Mouse (Mus musculus): ENCODE measurements around the gene Olfr1151. TPM values are rescaled to one million over a fixed set of nuclear protein-coding genes. Genes with fewer than 3 reads are reported as not detected.

Gene Olfr1151
- polyA plus RNA-seq (2015; fragmentation: Nextera tagmentation; extraction: Ambion mirVana) = not detected in 2 replicates

GRCm38 (mm10) chr2:87855562-87855961, at the start of gene Olfr1151:
Gene Olfr1151, plus strand, starts transcription at chr2:87855862.
- Histone ChIP-seq H3K4me1 (ENCODE audit: control insufficient read depth, insufficient read depth, low read length) (no peaks in the 10 kb centered on the region), H3K9me3 (replicated peaks; ENCODE audit: control insufficient read depth, low read length) (no peaks in the 10 kb centered on the region), H3K9ac (ENCODE audit: low read length) (no peak within 1 kb of the TSS), H3K27me3 (ENCODE audit: control insufficient read depth, insufficient read depth, low read length) (no peaks in the 10 kb centered on the region), H3K4me3 (replicated peaks; ENCODE audit: low read length) (no peak within 1 kb of the TSS), H3K4me2 (ENCODE audit: low read depth, low read length) (no peak within 1 kb of the TSS), H3K27ac (ENCODE audit: low read length) (no peak within 1 kb of the TSS), H3K36me3 (ENCODE audit: control insufficient read depth, insufficient read depth, low read length) (no peaks in the 10 kb centered on the region)
- no peak for ATAC-seq (ENCODE audit: insufficient read depth, low FRiP score)
- WGBS = 88% methylated on average over 1 of the region's 1 CpGs

DNA sequence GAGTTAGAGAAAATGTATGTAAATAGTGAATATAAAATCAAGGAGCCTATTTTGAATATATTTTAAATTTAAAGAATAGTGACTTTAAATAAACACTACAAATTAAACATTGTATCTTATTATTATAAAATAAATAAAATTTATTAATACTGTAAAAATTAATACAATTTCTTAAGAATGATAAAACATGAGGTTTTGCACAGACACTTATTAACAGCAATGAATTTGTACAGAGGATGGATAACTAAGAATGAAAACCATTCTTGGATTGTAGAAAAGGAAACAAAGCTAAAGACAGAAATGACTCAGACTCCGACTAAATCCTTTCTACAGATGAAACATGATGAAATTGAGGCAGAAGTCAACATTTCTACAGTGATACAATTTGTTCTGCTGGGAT, 46.1 kb upstream of the Olfr1151 start, which contains the start of gene Olfr1145:
Gene Olfr1145 (plus strand): TSS at position 301 of the 400 bp plus-strand sequence.
- Histone ChIP-seq H3K9ac (ENCODE audit: low read length) (no peak within 1 kb of the TSS), H3K4me3 (replicated peaks; ENCODE audit: low read length) (no peak within 1 kb of the TSS), H3K36me3 (ENCODE audit: control insufficient read depth, insufficient read depth, low read length) (no peaks in the 10 kb centered on the region), H3K27ac (ENCODE audit: low read length) (no peak within 1 kb of the TSS), H3K27me3 (ENCODE audit: control insufficient read depth, insufficient read depth, low read length) (no peaks in the 10 kb centered on the region), H3K4me2 (ENCODE audit: low read depth, low read length) (no peak within 1 kb of the TSS), H3K4me1 (ENCODE audit: control insufficient read depth, insufficient read depth, low read length) (no peaks in the 10 kb centered on the region), H3K9me3 (replicated peaks; ENCODE audit: control insufficient read depth, low read length) (no peaks in the 10 kb centered on the region)
- ATAC-seq (ENCODE audit: insufficient read depth, low FRiP score) = no peak
- WGBS = 61% methylated on average over 1 of the region's 1 CpGs

DNA sequence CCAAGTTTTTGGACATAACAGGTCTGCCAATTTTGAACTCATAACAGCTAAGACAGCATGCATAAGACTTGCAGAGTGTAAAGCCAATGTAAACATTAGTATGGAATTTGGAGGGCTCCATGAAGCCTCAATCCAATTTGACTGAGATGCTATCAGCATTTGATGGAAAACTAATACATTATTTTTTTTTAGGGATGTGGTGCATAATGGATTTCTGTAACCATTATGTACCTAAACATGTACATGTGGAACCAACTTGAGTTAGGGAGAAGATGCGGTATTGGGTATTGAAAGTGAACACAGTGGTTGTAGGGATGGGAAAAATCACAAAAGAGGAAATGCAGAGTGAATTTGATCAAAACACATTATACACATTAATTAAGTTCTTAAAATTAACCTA, 25.4 kb upstream of the Olfr1151 start, which contains the start of gene Olfr1148:
Gene Olfr1148 (plus strand): TSS at position 301 of the 400 bp plus-strand sequence.
- no peak for ATAC-seq (ENCODE audit: insufficient read depth, low FRiP score)
- H3K4me3 ChIP-seq (replicated peaks; ENCODE audit: low read length) = no peak within 1 kb of the TSS
- H3K36me3 ChIP-seq (ENCODE audit: control insufficient read depth, insufficient read depth, low read length) = no peaks in the 10 kb centered on the region
- H3K4me1 ChIP-seq (ENCODE audit: control insufficient read depth, insufficient read depth, low read length) = no peaks in the 10 kb centered on the region
- 82% methylated on average over 1 of the region's 1 CpGs for WGBS
- no peaks in the 10 kb centered on the region for H3K9me3 ChIP-seq (replicated peaks; ENCODE audit: control insufficient read depth, low read length)
- H3K27ac ChIP-seq (ENCODE audit: low read length) = no peak within 1 kb of the TSS
- H3K9ac ChIP-seq (ENCODE audit: low read length) = no peak within 1 kb of the TSS
- no peaks in the 10 kb centered on the region for H3K27me3 ChIP-seq (ENCODE audit: control insufficient read depth, insufficient read depth, low read length)
- H3K4me2 ChIP-seq (ENCODE audit: low read depth, low read length) = no peak within 1 kb of the TSS

- no peaks in the 10 kb centered on the region for H3K36me3 ChIP-seq (ENCODE audit: control insufficient read depth, insufficient read depth, low read length)
- H3K27me3 ChIP-seq (ENCODE audit: control insufficient read depth, insufficient read depth, low read length) = no peaks in the 10 kb centered on the region
- H3K4me3 ChIP-seq (replicated peaks; ENCODE audit: low read length) = no peak within 1 kb of the TSS
- no peaks in the 10 kb centered on the region for H3K4me1 ChIP-seq (ENCODE audit: control insufficient read depth, insufficient read depth, low read length)
- H3K27ac ChIP-seq (ENCODE audit: low read length) = no peak within 1 kb of the TSS
- no peak for ATAC-seq (ENCODE audit: insufficient read depth, low FRiP score)
- H3K9ac ChIP-seq (ENCODE audit: low read length) = no peak within 1 kb of the TSS
- H3K4me2 ChIP-seq (ENCODE audit: low read depth, low read length) = no peak within 1 kb of the TSS
- no peaks in the 10 kb centered on the region for H3K9me3 ChIP-seq (replicated peaks; ENCODE audit: control insufficient read depth, low read length)
- WGBS = 78% methylated on average over 1 of the region's 1 CpGs
Measured at GRCm38 (mm10) chr2:87843693-87844092, 12.0 kb upstream of the Olfr1151 start, which contains the start of gene Olfr1150-ps1. Gene Olfr1150-ps1, plus strand, starts transcription at chr2:87843993.

DNA sequence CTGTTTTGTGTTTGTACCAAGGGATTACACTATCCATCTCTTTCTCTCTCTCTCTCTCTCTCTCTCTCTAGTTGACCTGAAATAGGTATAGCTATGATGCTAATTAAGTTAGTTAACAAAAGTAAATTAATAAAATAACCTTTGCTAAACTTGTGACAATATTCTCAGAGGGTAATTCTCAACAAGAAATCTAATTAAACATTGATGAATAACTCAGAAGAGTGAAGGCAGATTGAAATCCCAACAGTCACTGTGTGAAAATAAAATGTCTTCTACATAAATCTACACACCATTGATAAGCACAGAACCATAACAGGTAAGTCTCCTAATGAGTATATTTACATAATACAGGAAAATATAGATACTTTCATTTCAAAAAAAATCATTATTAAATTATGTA, 10.5 kb downstream of the Olfr1151 start, which contains the start of gene Olfr1152:
Gene Olfr1152 (plus strand): TSS at position 301 of the 400 bp plus-strand sequence.
- Histone ChIP-seq H3K4me1 (ENCODE audit: control insufficient read depth, insufficient read depth, low read length) (no peaks in the 10 kb centered on the region), H3K36me3 (ENCODE audit: control insufficient read depth, insufficient read depth, low read length) (no peaks in the 10 kb centered on the region), H3K9ac (ENCODE audit: low read length) (no peak within 1 kb of the TSS), H3K9me3 (replicated peaks; ENCODE audit: control insufficient read depth, low read length) (no peaks in the 10 kb centered on the region), H3K27me3 (ENCODE audit: control insufficient read depth, insufficient read depth, low read length) (no peaks in the 10 kb centered on the region), H3K27ac (ENCODE audit: low read length) (no peak within 1 kb of the TSS), H3K4me3 (replicated peaks; ENCODE audit: low read length) (no peak within 1 kb of the TSS), H3K4me2 (ENCODE audit: low read depth, low read length) (no peak within 1 kb of the TSS)
- no peak for ATAC-seq (ENCODE audit: insufficient read depth, low FRiP score)

DNA sequence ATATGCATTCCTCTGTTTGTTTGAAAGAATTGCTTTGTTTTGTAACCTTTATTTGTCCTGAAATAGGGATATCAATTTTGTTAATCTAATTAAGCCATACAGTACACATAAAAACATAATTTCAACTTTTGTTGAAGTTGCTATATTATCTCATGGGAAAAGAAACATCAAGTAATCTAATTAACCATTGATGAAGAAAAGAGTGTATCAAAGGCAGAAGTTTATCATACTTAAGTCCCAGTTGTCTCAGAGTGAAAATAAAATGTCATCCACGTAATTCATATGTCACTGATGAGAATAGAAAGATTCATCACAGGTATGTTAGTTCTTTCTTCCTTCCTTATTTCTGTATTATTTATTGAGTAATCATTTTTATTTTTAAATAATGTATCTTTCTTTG, 39.0 kb downstream of the Olfr1151 start, which contains the start of gene Olfr1153:
Gene Olfr1153 (plus strand): TSS at position 301 of the 400 bp plus-strand sequence.
- Histone ChIP-seq H3K4me1 (ENCODE audit: control insufficient read depth, insufficient read depth, low read length) (no peaks in the 10 kb centered on the region), H3K9ac (ENCODE audit: low read length) (no peak within 1 kb of the TSS), H3K4me3 (replicated peaks; ENCODE audit: low read length) (no peak within 1 kb of the TSS), H3K9me3 (replicated peaks; ENCODE audit: control insufficient read depth, low read length) (no peaks in the 10 kb centered on the region), H3K27me3 (ENCODE audit: control insufficient read depth, insufficient read depth, low read length) (no peaks in the 10 kb centered on the region), H3K36me3 (ENCODE audit: control insufficient read depth, insufficient read depth, low read length) (no peaks in the 10 kb centered on the region), H3K27ac (ENCODE audit: low read length) (no peak within 1 kb of the TSS), H3K4me2 (ENCODE audit: low read depth, low read length) (no peak within 1 kb of the TSS)
- no peak for ATAC-seq (ENCODE audit: insufficient read depth, low FRiP score)
- WGBS = 75% methylated on average over 1 of the region's 1 CpGs

DNA sequence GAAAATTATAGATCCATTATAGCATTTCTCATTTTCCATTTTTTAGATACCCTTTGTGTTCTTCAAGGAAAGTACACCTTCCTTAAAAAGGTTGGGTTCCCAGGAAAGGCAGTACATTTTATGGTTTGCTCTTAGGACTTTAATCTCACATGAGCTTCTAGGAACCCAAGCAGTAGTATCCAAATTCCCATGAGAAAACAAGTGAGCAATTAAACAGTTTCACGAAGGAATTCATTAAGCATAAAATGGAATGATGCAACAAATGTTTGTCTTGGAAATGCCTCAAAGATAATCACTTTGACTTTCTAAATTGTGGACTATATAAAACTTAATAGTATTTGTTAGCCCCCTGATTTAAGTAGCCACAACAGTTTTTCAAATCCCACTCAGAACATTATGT, 49.4 kb downstream of the Olfr1151 start, which contains the start of gene Olfr1154:
Gene Olfr1154 (minus strand): TSS at position 101 of the 400 bp plus-strand sequence.
- no peaks in the 10 kb centered on the region for H3K9me3 ChIP-seq (replicated peaks; ENCODE audit: control insufficient read depth, low read length)
- no peak within 1 kb of the TSS for H3K27ac ChIP-seq (ENCODE audit: low read length)
- WGBS = 89% methylated on average over 1 of the region's 1 CpGs
- H3K27me3 ChIP-seq (ENCODE audit: control insufficient read depth, insufficient read depth, low read length) = no peaks in the 10 kb centered on the region
- H3K4me3 ChIP-seq (replicated peaks; ENCODE audit: low read length) = no peak within 1 kb of the TSS
- no peak within 1 kb of the TSS for H3K9ac ChIP-seq (ENCODE audit: low read length)
- no peak within 1 kb of the TSS for H3K4me2 ChIP-seq (ENCODE audit: low read depth, low read length)
- no peaks in the 10 kb centered on the region for H3K36me3 ChIP-seq (ENCODE audit: control insufficient read depth, insufficient read depth, low read length)
- no peaks in the 10 kb centered on the region for H3K4me1 ChIP-seq (ENCODE audit: control insufficient read depth, insufficient read depth, low read length)
- no peak for ATAC-seq (ENCODE audit: insufficient read depth, low FRiP score)

Other genes starting within 250 kb of the Olfr1151 start
- not detected in 2 replicates for gene Olfr1130, start 249.7 kb upstream of the Olfr1151 start, polyA plus RNA-seq (2015; fragmentation: Nextera tagmentation; extraction: Ambion mirVana)
- gene Olfr1131, start 228.8 kb upstream of the Olfr1151 start, polyA plus RNA-seq (2015; fragmentation: Nextera tagmentation; extraction: Ambion mirVana) = not detected in 2 replicates
- gene Olfr1132, start 218.3 kb upstream of the Olfr1151 start, polyA plus RNA-seq (2015; fragmentation: Nextera tagmentation; extraction: Ambion mirVana) = not detected in 2 replicates
- gene Olfr1133, start 208.5 kb upstream of the Olfr1151 start, polyA plus RNA-seq (2015; fragmentation: Nextera tagmentation; extraction: Ambion mirVana) = not detected in 2 replicates
- not detected in 2 replicates for gene Olfr1134, start 197.4 kb upstream of the Olfr1151 start, polyA plus RNA-seq (2015; fragmentation: Nextera tagmentation; extraction: Ambion mirVana)
- gene Olfr1135, start 182.2 kb upstream of the Olfr1151 start, polyA plus RNA-seq (2015; fragmentation: Nextera tagmentation; extraction: Ambion mirVana) = not detected in 2 replicates
- not detected in 2 replicates for gene Olfr1136, start 161.9 kb upstream of the Olfr1151 start, polyA plus RNA-seq (2015; fragmentation: Nextera tagmentation; extraction: Ambion mirVana)
- gene Olfr1137, start 142.7 kb upstream of the Olfr1151 start, polyA plus RNA-seq (2015; fragmentation: Nextera tagmentation; extraction: Ambion mirVana) = not detected in 2 replicates
- gene Olfr1138, start 115.9 kb upstream of the Olfr1151 start, polyA plus RNA-seq (2015; fragmentation: Nextera tagmentation; extraction: Ambion mirVana) = not detected in 2 replicates
- not detected in 2 replicates for gene Olfr1140, start 112.1 kb upstream of the Olfr1151 start, polyA plus RNA-seq (2015; fragmentation: Nextera tagmentation; extraction: Ambion mirVana)
- gene Olfr1141, start 101.9 kb upstream of the Olfr1151 start, polyA plus RNA-seq (2015; fragmentation: Nextera tagmentation; extraction: Ambion mirVana) = not detected in 2 replicates
- not detected in 2 replicates for gene Olfr152, start 76.4 kb upstream of the Olfr1151 start, polyA plus RNA-seq (2015; fragmentation: Nextera tagmentation; extraction: Ambion mirVana)
- gene Olfr1143, start 55.3 kb upstream of the Olfr1151 start, polyA plus RNA-seq (2015; fragmentation: Nextera tagmentation; extraction: Ambion mirVana) = not detected in 2 replicates
- gene Olfr1145, start 46.0 kb upstream of the Olfr1151 start, polyA plus RNA-seq (2015; fragmentation: Nextera tagmentation; extraction: Ambion mirVana) = not detected in 2 replicates
- gene Olfr1148, start 25.3 kb upstream of the Olfr1151 start, polyA plus RNA-seq (2015; fragmentation: Nextera tagmentation; extraction: Ambion mirVana) = not detected in 2 replicates
- gene Olfr1150-ps1, start 11.9 kb upstream of the Olfr1151 start, polyA plus RNA-seq (2015; fragmentation: Nextera tagmentation; extraction: Ambion mirVana) = not detected in 2 replicates
- not detected in 2 replicates for gene Olfr1152, start 10.6 kb downstream of the Olfr1151 start, polyA plus RNA-seq (2015; fragmentation: Nextera tagmentation; extraction: Ambion mirVana)
- gene Olfr1153, start 39.1 kb downstream of the Olfr1151 start, polyA plus RNA-seq (2015; fragmentation: Nextera tagmentation; extraction: Ambion mirVana) = not detected in 2 replicates
- not detected in 2 replicates for gene Olfr1154, start 49.3 kb downstream of the Olfr1151 start, polyA plus RNA-seq (2015; fragmentation: Nextera tagmentation; extraction: Ambion mirVana)
- not detected in 2 replicates for gene Olfr1155, start 89.3 kb downstream of the Olfr1151 start, polyA plus RNA-seq (2015; fragmentation: Nextera tagmentation; extraction: Ambion mirVana)
- not detected in 2 replicates for gene Olfr1156, start 97.2 kb downstream of the Olfr1151 start, polyA plus RNA-seq (2015; fragmentation: Nextera tagmentation; extraction: Ambion mirVana)
- gene Olfr1157, start 112.4 kb downstream of the Olfr1151 start, polyA plus RNA-seq (2015; fragmentation: Nextera tagmentation; extraction: Ambion mirVana) = not detected in 2 replicates
- not detected in 2 replicates for gene Olfr74, start 118.8 kb downstream of the Olfr1151 start, polyA plus RNA-seq (2015; fragmentation: Nextera tagmentation; extraction: Ambion mirVana)
- gene Olfr1158, start 134.3 kb downstream of the Olfr1151 start, polyA plus RNA-seq (2015; fragmentation: Nextera tagmentation; extraction: Ambion mirVana) = not detected in 2 replicates
- not detected in 2 replicates for gene Olfr1160, start 152.4 kb downstream of the Olfr1151 start, polyA plus RNA-seq (2015; fragmentation: Nextera tagmentation; extraction: Ambion mirVana)
- not detected in 2 replicates for gene Olfr1161, start 166.9 kb downstream of the Olfr1151 start, polyA plus RNA-seq (2015; fragmentation: Nextera tagmentation; extraction: Ambion mirVana)
- 0.07 TPM in 1 of 2 replicates, not detected in the other for gene Olfr73, start 181.8 kb downstream of the Olfr1151 start, polyA plus RNA-seq (2015; fragmentation: Nextera tagmentation; extraction: Ambion mirVana)
- gene Olfr1162, start 195.3 kb downstream of the Olfr1151 start, polyA plus RNA-seq (2015; fragmentation: Nextera tagmentation; extraction: Ambion mirVana) = not detected in 2 replicates
- not detected in 2 replicates for gene Olfr1163, start 216.0 kb downstream of the Olfr1151 start, polyA plus RNA-seq (2015; fragmentation: Nextera tagmentation; extraction: Ambion mirVana)
- not detected in 2 replicates for gene Olfr1164, start 238.1 kb downstream of the Olfr1151 start, polyA plus RNA-seq (2015; fragmentation: Nextera tagmentation; extraction: Ambion mirVana)